Mouse (Mus musculus): ENCODE results near the gene Scpep1. TPM values are rescaled to one million over a fixed set of nuclear protein-coding genes. Genes with fewer than 3 reads are reported as not detected.

Gene Scpep1
- polyA plus RNA-seq, 1 experiment from 2014 or later: 37.6 TPM

GRCm38 (mm10) chr11:88884376-88885065 lies 70.7 kb downstream of the Scpep1 start:
- 76% methylated on average over 8 of the region's 8 CpGs for WGBS
- Histone ChIP-seq H3K9me3 (no peaks in the 10 kb centered on the region), H3K4me3 (no peak overlapping the region), H3K36me3 (no peaks in the 10 kb centered on the region), H3K27ac (no peak overlapping the region), H3K9ac (no peak overlapping the region), H3K4me2 (replicated peaks) (no peak overlapping the region), H3K4me1 (no peaks in the 10 kb centered on the region), H3K27me3 (replicated peaks) (no peaks in the 10 kb centered on the region)
- ATAC-seq (ENCODE audit: low FRiP score, low read depth): no peak

GRCm38 (mm10) chr11:88878011-88878410 lies 77.3 kb downstream of the Scpep1 start:
- WGBS: 92% methylated on average over 12 of the region's 12 CpGs
- H3K9me3 ChIP-seq: no peaks in the 10 kb centered on the region
- H3K4me3 ChIP-seq: no peak overlapping the region

More at GRCm38 (mm10) chr11:88878011-88878410, 77.3 kb downstream of the Scpep1 start:
- Histone ChIP-seq H3K9ac (no peak overlapping the region), H3K27ac (no peak overlapping the region), H3K4me1 (peaks cover 8% of the 10 kb centered on the region), H3K27me3 (replicated peaks) (peaks cover 6% of the 10 kb centered on the region), H3K4me2 (replicated peaks) (no peak overlapping the region), H3K36me3 (no peaks in the 10 kb centered on the region)
- ATAC-seq (ENCODE audit: low FRiP score, low read depth): no peak

Other genes starting within 250 kb of the Scpep1 start
- gene Msi2, start 237.0 kb downstream of the Scpep1 start, polyA plus RNA-seq (2016; fragmentation: Nextera tagmentation; extraction: Ambion mirVana): 27.9 and 37.7 TPM in 2 replicates
- 23.7 and 24.0 TPM in 2 replicates for gene Akap1, start 90.9 kb downstream of the Scpep1 start, polyA plus RNA-seq (2016; fragmentation: Nextera tagmentation; extraction: Ambion mirVana)
- not detected in 2 replicates for gene Elobl, start 11.5 kb upstream of the Scpep1 start, polyA plus RNA-seq (2016; fragmentation: Nextera tagmentation; extraction: Ambion mirVana)
- 31.3 and 33.3 TPM in 2 replicates for gene Coil, start 14.8 kb upstream of the Scpep1 start, polyA plus RNA-seq (2016; fragmentation: Nextera tagmentation; extraction: Ambion mirVana)
- 4.3 and 4.6 TPM in 2 replicates for gene Trim25, start 43.9 kb upstream of the Scpep1 start, polyA plus RNA-seq (2016; fragmentation: Nextera tagmentation; extraction: Ambion mirVana)
- gene Dgke, start 111.4 kb upstream of the Scpep1 start, polyA plus RNA-seq (2016; fragmentation: Nextera tagmentation; extraction: Ambion mirVana): 11.1 and 12.7 TPM in 2 replicates
- not detected in 2 replicates for gene Gm525, start 118.4 kb upstream of the Scpep1 start, polyA plus RNA-seq (2016; fragmentation: Nextera tagmentation; extraction: Ambion mirVana)

Data from neural tube, embryonic 12.5 days (tissue).